Mouse (Mus musculus): Measurements from ENCODE around the gene Rps13. TPM values are rescaled to one million over a fixed set of nuclear protein-coding genes. Genes with fewer than 3 reads are reported as not detected.

The Rps13 gene
- total RNA-seq, 2 experiments from 2014 or later, result 219 to 224 TPM

- no peak for DNase-seq (ENCODE audit: low spot score in 2 of 2)
Measured at GRCm38 (mm10) chr7:116294961-116295360, 39.0 kb downstream of the Rps13 start.

- no peak for DNase-seq (ENCODE audit: low spot score in 2 of 2)
Measured at GRCm38 (mm10) chr7:116292377-116292776, 41.6 kb downstream of the Rps13 start.

GRCm38 (mm10) chr7:116290559-116290958, 43.4 kb downstream of the Rps13 start:
- DNase-seq (ENCODE audit: low spot score in 2 of 2), result no peak

- DNase-seq (ENCODE audit: low spot score in 2 of 2), result no peak
Measured at GRCm38 (mm10) chr7:116288996-116289395, 45.0 kb downstream of the Rps13 start.

- no peak for DNase-seq (ENCODE audit: low spot score in 2 of 2)
Measured at GRCm38 (mm10) chr7:116287959-116288358, 46.0 kb downstream of the Rps13 start.

GRCm38 (mm10) chr7:116286611-116287355, 47.2 kb downstream of the Rps13 start:
- DNase-seq (ENCODE audit: low spot score in 2 of 2), result no peak

- no peak for DNase-seq (ENCODE audit: low spot score in 2 of 2)
Measured at GRCm38 (mm10) chr7:116286173-116286572, 47.8 kb downstream of the Rps13 start.

GRCm38 (mm10) chr7:116285216-116285615, 48.8 kb downstream of the Rps13 start:
- DNase-seq (ENCODE audit: low spot score in 2 of 2), result no peak

GRCm38 (mm10) chr7:116282755-116283154, 51.2 kb downstream of the Rps13 start:
- DNase-seq (ENCODE audit: low spot score in 2 of 2), result peak; percentile 29 to 63

Other genes with a start within 250 kb of the Rps13 start
- 1 to 10 TPM; 2.9 to 4.3 TPM for gene Gm4353, start 249.6 kb downstream of the Rps13 start, total RNA-seq (2021)
- 10 to 100 TPM; 15.3 to 26.0 TPM for gene Plekha7, start 25.8 kb downstream of the Rps13 start, total RNA-seq (2021)
- gene Pik3c2a, start 109.3 kb upstream of the Rps13 start, total RNA-seq (2021), result 10 to 100 TPM; 26.6 to 33.3 TPM
- 10 to 100 TPM; 26.6 to 30.4 TPM for gene Nucb2, start 170.2 kb upstream of the Rps13 start, total RNA-seq (2021)

Data from layer of hippocampus, postnatal 14 days (tissue).